Mouse (Mus musculus) cerebral cortex, adult 2 months (tissue): ENCODE measurements around the gene Enpep.

Experiments used
- WGBS: fragments of 180-500 bp; shearing (Covaris S2); methylation state at CpG from one replicate; pipeline ENCODE4 v1.1.7; 2018; 5-methylcytosine and 5-hydroxymethylcytosine counted together

Enpep gene

GRCm38 (mm10) chr3:129238664-129239258, 93.8 kb downstream of the Enpep start:
- 22% methylated on average over 13 of the region's 13 CpGs for WGBS

- WGBS: 53% methylated on average over 1 of the region's 1 CpGs
Measured at GRCm38 (mm10) chr3:129238010-129238409, 94.5 kb downstream of the Enpep start.

GRCm38 (mm10) chr3:129227331-129227730, 105.2 kb downstream of the Enpep start:
- 27% methylated on average over 5 of the region's 5 CpGs for WGBS

GRCm38 (mm10) chr3:129226681-129227080, 105.8 kb downstream of the Enpep start:
- WGBS: 2% methylated on average over 6 of the region's 6 CpGs

GRCm38 (mm10) chr3:129225577-129226289, 106.8 kb downstream of the Enpep start:
- WGBS: 2% methylated on average over 13 of the region's 13 CpGs

GRCm38 (mm10) chr3:129224806-129225576, 107.5 kb downstream of the Enpep start:
- WGBS: 2% methylated on average over 40 of the region's 40 CpGs

- WGBS: 2% methylated on average over 26 of the region's 26 CpGs
Measured at GRCm38 (mm10) chr3:129223964-129224805, 108.3 kb downstream of the Enpep start.

- whole genome bisulfite sequencing: 2% methylated on average over 6 of the region's 6 CpGs
Measured at GRCm38 (mm10) chr3:129223401-129223800, 109.1 kb downstream of the Enpep start.

GRCm38 (mm10) chr3:129222448-129223290, 109.9 kb downstream of the Enpep start:
- 5% methylated on average over 21 of the region's 21 CpGs for WGBS

- WGBS: 9% methylated on average over 26 of the region's 27 CpGs
Measured at GRCm38 (mm10) chr3:129221380-129222260, 110.9 kb downstream of the Enpep start.

GRCm38 (mm10) chr3:129220681-129221379, 111.7 kb downstream of the Enpep start:
- 8% methylated on average over 24 of the region's 24 CpGs for WGBS

GRCm38 (mm10) chr3:129220086-129220670, 112.3 kb downstream of the Enpep start:
- 5% methylated on average over 7 of the region's 7 CpGs for WGBS
